Mouse (Mus musculus): Measurements from ENCODE around the gene Vsig10.
"Not testable (repeated sequence)": the region's sequence is repeated elsewhere in the genome, so short reads cannot be mapped to it uniquely, and the experiment has no call there.

Vsig10 gene

DNA sequence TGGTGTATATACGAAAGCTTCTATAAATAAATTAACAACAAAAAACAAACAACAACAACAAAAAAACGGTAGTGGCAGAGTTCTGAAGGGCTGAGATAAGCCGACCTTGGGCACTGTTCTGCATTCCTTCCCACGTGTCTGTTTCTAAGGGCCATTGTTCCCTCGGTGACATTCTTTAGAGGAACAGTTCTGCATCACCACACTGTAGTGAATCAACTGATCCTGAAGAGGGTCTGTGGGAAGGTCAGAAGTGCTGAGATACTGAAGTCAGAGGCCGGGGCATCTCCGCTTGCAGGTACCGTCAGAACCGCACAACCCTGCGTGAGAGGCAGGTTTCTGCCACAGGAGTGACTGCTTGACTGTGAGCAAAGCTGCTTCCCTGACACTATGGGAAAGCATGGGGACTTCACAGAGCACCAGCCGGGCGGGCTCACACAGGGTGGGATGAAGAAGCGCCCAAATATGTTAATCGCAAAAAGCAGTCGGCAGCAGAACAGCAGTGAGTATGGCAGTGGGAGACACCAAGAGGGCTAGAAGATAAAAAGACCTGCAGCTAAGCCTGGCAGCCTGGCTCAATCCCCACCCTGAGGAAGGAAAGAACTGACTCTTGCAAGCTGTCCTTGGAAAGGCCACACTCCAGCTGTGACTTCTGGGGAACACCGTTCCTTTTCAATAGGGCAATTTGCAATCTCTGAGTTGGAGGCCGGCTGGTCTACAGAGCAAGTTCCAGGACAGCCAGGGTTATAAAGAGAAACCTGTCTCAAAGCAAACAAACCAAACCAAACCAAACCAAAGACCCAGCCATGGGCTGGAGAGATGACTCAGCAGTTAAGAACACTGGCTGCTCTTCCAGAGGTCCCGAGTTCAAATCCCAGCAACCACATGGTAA, 14.9 kb upstream of the Vsig10 start:
- no peak for DNase-seq

DNA sequence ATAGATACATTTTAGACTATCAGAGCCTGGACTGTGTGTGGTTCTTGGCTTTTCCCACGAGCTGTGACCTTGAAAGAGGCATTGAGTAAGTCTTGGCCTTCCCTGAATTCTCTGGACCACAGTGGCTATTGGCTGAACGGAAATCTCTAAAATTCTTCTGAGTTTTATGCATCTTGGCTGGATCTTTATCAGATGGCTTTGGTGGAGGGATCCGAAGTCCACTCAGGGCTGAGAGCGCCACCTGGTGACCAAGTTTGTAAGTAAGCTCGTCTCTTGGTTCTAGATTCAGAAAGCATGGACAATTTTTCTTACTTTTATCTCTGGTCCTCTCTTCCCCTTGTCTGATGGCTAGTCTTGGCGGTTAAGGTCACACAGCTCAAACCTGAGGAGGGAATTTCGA, 13.9 kb upstream of the Vsig10 start:
- DNase-seq: peak; percentile 45

GRCm38 (mm10) chr5:117305754-117306153, 13.1 kb upstream of the Vsig10 start:
- no peak for DNase-seq

DNA sequence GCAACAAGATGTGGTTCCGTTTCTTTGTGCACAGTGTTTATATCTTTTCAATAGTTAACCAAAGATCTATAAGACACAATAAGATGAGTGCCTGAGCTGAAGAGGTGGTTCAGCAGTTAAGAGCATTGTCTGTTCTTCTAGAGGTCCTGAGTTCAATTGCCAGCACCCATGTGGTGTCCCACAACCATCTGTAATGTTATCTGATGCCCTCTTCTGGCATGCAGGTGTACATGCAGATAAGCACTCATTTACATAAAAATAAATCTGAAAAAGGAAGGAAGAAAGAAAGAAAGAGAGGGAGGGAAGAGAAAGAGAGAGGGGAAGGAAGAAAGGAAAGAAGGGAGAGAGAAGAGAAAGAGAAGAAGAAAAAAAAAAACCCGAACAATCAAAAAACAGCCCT, 12.1 kb upstream of the Vsig10 start:
- DNase-seq: no peak

DNA sequence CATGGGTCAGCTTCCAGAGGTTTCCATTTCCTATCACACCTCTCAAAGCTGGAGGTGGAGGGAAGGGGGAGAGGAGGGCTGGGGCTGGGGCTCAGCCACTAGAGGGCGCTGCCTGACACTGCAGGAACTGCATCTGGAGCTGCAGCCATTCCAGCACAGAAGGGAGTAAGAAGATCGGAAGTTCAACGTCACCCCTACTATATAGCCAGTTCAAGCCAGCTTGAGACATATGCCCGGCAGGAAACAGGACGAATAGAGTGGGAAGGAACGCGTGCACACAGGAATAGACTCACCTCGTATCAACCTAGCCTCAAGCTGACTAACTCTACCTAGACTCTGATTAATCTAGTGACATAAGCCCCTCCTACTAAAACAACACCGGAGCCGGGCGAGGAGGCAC, 11.2 kb upstream of the Vsig10 start:
- no peak for DNase-seq

DNA sequence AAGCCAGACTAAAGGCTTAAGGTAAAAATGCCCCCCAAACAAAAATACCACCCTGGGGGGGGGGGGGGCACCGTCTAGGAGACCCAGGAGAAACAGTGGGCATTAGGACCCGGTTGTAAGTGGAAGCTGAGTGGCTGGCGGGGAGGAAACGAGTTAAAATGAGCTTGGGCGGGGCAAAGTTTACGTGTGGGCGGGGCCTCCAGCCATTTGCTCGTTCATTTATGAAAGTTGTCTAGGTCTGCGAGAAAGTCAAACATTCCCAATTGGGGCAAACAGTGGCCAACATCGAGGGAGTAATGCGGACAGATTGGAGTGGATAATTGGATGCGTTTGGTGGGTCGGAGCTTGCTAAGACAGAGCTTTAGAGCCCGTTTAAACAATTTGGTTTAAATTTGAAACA, 5.5 kb upstream of the Vsig10 start:
- no peak for DNase-seq

GRCm38 (mm10) chr5:117313909-117314308, 5.0 kb upstream of the Vsig10 start:
- DNase-seq: no peak

GRCm38 (mm10) chr5:117314587-117315428, 4.1 kb upstream of the Vsig10 start:
- DNase-seq: no peak

DNA sequence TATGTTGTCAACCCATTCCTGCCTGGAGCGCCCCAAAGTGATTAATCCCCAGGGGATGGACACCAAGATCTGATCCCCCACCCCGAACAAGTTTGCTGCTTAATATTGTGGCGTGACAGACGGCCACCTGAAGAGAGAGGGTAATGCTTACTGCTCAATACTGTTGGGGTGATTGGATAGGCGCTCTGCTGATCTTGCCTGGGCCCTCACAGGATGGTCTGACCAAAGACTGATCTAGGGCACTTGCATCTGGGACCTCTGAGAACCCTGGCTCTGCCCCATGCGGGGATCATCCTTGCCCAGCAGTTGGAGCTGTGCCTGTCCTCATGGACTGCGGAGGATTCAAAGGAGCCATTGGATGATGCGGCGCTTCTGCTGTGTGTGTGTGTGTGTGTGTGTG, 4.9 kb downstream of the Vsig10 start:
- DNase-seq: no peak

DNA sequence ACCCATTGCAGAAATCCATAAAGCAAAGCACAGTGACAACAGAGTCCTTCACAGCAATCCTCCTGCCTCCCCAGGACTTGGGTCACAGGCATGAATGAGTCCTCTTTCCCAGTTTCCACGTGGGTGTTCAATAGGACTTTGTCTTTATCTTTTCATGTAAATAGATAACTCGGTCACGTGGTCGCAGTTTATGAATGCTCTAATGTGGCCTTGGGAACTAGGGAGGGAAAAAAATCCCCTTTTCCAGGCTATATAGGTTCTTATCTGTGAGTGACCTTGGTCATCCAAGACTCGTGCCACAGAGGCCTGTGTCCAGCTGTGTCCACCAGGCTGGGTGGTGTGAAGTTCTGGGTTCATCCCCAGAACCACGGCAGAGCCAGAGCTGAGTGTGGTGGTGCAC, 7.5 kb downstream of the Vsig10 start:
- DNase-seq: no peak

GRCm38 (mm10) chr5:117330457-117330856, 11.6 kb downstream of the Vsig10 start:
- no peak for DNase-seq

DNA sequence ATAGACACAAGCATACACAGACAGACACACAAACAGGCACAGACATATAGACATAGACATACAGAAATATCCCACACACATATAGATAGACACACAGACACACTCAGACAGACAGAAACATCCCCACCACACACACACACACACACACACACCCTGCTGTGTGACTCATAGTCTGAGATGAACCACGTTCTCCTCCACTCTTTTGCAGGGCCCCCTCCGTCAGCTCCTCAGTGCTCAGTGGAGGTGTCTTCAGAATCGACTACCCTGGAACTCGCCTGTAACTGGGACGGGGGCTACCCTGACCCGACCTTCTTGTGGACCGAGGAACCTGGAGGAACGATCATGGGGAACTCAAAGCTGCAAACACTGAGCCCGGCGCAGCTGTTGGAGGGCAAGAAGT, 19.1 kb downstream of the Vsig10 start:
- no peak for DNase-seq

DNA sequence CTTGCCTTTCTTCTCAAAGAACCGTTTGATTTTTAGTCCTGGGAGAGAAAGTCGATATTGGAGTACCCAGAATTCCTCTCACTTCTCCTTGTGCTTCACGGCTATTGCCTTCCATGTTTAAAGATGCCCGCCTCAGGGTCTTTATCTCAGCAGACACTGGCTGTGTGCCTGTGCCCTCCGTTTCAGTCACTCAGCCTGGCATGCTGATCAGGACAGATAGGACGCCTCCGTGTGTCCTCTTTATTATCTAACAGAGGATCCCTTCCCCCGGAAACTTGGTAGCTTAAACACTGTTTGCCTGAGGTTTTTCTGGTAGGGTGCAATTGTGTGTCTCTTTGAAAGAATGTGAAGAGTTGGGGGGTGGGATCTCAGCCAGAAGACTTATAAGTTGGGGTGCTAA, 19.6 kb downstream of the Vsig10 start:
- no peak for DNase-seq

DNA sequence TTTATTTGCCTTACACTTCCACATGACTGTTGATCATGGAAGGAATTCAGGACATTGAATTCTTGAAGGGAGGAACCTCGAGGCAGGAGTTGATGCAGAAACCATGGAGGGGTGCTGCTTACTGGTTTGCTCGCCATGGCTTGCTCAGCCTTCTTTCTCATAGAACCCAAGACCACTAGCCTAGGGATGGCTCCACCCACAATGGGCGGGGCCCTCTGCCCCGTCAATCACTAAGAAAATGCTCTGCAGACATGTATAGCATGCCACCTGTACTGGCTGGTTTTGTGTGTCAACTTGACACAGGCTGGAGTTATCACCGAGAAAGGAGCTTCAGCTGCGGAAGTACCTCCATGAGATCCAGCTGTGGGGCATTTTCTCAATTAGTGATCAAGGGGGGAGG, 21.2 kb downstream of the Vsig10 start:
- no peak for DNase-seq

- no peak for DNase-seq
Observed at GRCm38 (mm10) chr5:117341896-117342295, 23.0 kb downstream of the Vsig10 start.

DNA sequence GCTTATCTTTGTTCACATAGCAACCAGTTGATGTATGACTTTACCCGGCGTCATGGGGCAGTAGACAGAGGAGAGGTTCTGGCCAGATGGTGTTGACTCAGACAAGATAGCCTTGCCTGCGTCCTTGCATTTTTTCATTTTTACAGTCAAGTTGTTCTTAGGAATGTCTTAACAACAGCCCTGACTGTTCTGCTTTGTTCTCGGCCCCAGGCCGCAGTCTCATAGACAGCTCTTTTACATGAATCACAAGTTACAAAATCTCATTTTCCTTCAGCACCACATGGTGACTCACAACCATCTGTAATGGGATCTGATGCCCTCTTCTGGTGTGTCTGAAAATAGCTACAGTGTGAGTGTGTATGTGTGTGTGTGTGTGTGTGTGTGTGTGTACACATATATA, 25.6 kb downstream of the Vsig10 start:
- not testable (repeated sequence) for DNase-seq

DNA sequence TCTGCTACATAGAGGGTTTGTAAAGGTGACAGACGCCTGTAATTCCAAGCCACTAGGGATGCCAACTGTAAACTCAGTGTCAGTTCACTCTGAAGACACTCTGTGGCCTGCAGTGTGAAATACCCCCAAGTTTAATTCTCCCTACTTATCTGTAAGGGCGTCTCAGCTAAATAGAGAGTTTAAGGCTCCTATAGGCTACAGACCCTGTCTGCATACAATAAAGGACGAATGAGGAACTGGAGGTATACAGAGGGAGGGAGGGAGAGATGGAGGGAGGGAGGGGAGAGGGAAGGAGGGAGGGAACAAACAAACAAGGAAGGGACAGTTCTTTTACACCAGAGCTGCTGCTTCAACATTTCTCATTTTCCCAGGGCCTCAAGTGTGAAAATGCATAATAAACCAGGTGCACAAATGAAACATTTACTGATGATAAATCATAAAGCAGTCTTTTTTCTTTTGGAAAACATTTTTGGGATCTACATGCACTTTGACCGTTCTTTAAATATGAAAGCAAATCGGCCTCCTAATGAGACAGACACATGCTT, 26.6 kb downstream of the Vsig10 start:
- DNase-seq: no peak

DNA sequence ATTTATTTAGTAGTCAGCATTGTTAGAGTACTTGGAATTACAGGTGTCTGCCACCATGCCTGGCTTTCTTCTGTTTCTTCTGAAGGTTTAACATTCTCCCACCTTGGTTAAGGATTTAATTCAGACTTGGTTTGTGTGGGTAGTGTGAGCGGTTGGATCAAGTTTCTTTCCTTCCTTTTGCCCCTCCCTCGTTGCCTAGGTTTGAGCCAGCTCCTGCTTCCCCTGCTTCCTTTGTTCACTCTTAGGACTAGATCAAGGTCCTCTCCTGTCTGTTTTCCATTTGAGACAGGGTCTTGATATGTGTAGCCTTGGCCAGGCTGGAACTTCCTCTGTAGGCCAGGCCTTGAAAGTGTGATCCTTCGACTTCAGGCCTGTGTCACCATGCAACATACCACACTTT, 27.4 kb downstream of the Vsig10 start:
- no peak for DNase-seq

GRCm38 (mm10) chr5:117347011-117347410, 28.1 kb downstream of the Vsig10 start:
- DNase-seq: no peak

- no peak for DNase-seq
Observed at GRCm38 (mm10) chr5:117347838-117348237, 29.0 kb downstream of the Vsig10 start.

GRCm38 (mm10) chr5:117348279-117348678, 29.4 kb downstream of the Vsig10 start:
- peak; percentile 76 for DNase-seq

DNA sequence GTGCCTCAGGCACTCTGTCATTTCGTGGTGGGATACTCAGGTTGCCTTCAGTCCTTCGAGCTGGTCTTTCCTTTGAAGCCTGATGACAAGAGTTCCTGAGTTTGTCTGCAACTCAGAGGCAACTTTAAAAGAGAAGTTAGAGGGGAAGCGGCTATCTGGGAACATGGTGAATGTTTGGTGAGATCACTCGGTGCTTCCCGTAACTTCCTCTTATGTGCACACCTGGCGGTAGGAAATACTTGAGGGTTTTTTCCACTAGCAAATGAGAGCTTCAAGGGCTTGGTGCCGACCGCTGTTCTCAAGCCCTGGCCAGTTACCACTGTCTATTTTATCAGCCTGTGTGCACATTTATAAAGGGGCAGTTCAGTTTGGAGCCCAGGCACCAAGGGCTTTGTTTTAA, 35.2 kb downstream of the Vsig10 start:
- DNase-seq: no peak

DNA sequence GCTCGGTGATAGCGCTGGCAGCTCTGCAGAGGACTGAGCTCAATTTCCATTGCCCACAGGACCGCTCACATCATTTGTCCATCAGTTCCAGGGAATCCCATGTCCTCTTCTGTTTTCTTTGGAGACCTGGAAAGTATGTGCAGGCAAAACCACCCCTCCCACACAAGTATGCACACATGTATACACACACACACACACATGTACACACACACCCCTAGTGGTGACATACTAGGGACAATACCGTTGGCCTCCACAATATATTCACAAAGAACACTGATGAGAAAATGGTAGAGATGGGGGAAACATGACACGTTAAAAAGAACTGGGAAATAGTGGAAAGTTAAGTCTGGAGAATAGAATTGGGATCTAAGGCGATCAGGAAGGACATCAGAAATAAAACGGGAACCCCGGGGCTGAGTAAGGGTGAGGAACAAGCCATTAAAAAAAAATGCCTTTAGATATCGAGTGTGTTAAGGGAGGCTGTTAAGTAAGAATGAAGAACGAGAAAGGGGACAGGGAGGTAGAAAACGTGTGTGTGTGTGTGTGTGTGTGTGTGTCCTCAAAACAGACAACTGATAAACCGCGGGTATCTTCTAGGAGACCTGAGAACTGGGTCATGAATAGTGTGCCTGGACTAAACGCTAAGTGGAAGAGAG, 36.9 kb downstream of the Vsig10 start:
- no peak for DNase-seq
